11 mouse cellular contexts compared by ENCODE assay signal in genomic region chr11:44832940-44833254, GRCm38 (mm10).
DNase-seq lines count a peak whose midpoint lies in the region; ATAC-seq lines count a peak whose summit lies in the region.
"Had no signal": no experiment of that assay in that cellular context is flagged by ENCODE, and none has a peak within 500 bp of the region (broad histone marks: within the 10 kb centered on the region; RNA-seq: fewer than 3 reads in every experiment).

No protein-coding gene starts in this region.

- no peak overlapping the region for H3K27ac ChIP-seq in intestine, embryonic 14.5 days (ENCODE audit: low read depth)
- no peak overlapping the region for H3K27ac ChIP-seq in intestine, embryonic 16.5 days (ENCODE audit: low read length)
- peak overlapping the region; percentile 59 for H3K27ac ChIP-seq in forebrain, embryonic 12.5 days
- H3K27ac ChIP-seq in limb, embryonic 12.5 days, result no peak overlapping the region
- H3K27ac ChIP-seq in neural tube, embryonic 14.5 days (ENCODE audit: low read depth, low read length), result peak overlapping the region; percentile 79
- H3K27ac ChIP-seq: intestine, embryonic 15.5 days had no signal

- H3K9ac ChIP-seq in intestine, embryonic 14.5 days (ENCODE audit: low read length), result no peak overlapping the region
- no peak overlapping the region for H3K9ac ChIP-seq in intestine, embryonic 16.5 days (ENCODE audit: low read depth, low read length)
- peak overlapping the region; percentile 27; the same call in 1 of the 2 replicates for H3K9ac ChIP-seq in forebrain, embryonic 12.5 days
- H3K9ac ChIP-seq in limb, embryonic 12.5 days (replicated peaks), result no peak overlapping the region
- H3K9ac ChIP-seq in neural tube, embryonic 14.5 days (replicated peaks; ENCODE audit: low read depth, low read length), result no peak overlapping the region; the same call in 1 of the 2 replicates
- H3K9ac ChIP-seq: intestine, embryonic 15.5 days had no signal

- H3K27me3 ChIP-seq in intestine, embryonic 14.5 days (replicated peaks; ENCODE audit: control insufficient read depth, insufficient read depth, low read length), result peaks cover 16% of the 10 kb centered on the region
- H3K27me3 ChIP-seq in intestine, embryonic 16.5 days (replicated peaks; ENCODE audit: control insufficient read depth, insufficient read depth, low read length), result peaks cover 3% of the 10 kb centered on the region; the same call in 1 of the 2 replicates
- peaks cover 62% of the 10 kb centered on the region for H3K27me3 ChIP-seq in forebrain, embryonic 12.5 days
- H3K27me3 ChIP-seq in limb, embryonic 12.5 days, result peaks cover 12% of the 10 kb centered on the region
- H3K27me3 ChIP-seq in neural tube, embryonic 14.5 days (ENCODE audit: control insufficient read depth, insufficient read depth, low read length), result no peaks in the 10 kb centered on the region

- no peak overlapping the region for H3K4me3 ChIP-seq in intestine, embryonic 14.5 days (ENCODE audit: low read depth, low read length)
- no peak overlapping the region for H3K4me3 ChIP-seq in intestine, embryonic 16.5 days (ENCODE audit: low read length)
- peak overlapping the region; percentile 6; the same call in 1 of the 2 replicates for H3K4me3 ChIP-seq in forebrain, embryonic 12.5 days (replicated peaks)
- H3K4me3 ChIP-seq in limb, embryonic 12.5 days (replicated peaks), result no peak overlapping the region
- no peak overlapping the region for H3K4me3 ChIP-seq in neural tube, embryonic 14.5 days (ENCODE audit: low read depth, low read length)
- H3K4me3 ChIP-seq: intestine, embryonic 15.5 days had no signal

- H3K4me1 ChIP-seq in intestine, embryonic 14.5 days (replicated peaks; ENCODE audit: control insufficient read depth, insufficient read depth, low read length), result no peaks in the 10 kb centered on the region
- H3K4me1 ChIP-seq in intestine, embryonic 16.5 days (ENCODE audit: control insufficient read depth, insufficient read depth, low read length), result no peaks in the 10 kb centered on the region
- H3K4me1 ChIP-seq in forebrain, embryonic 12.5 days, result peaks cover 33% of the 10 kb centered on the region
- peaks cover 35% of the 10 kb centered on the region for H3K4me1 ChIP-seq in limb, embryonic 12.5 days (replicated peaks)
- peaks cover 20% of the 10 kb centered on the region for H3K4me1 ChIP-seq in neural tube, embryonic 14.5 days (ENCODE audit: control insufficient read depth, insufficient read depth, low read length)

- 0 out of 2 replicates have a peak overlapping the region, but pooled peaks have one; percentile 9 for H3K4me2 ChIP-seq in intestine, embryonic 14.5 days (ENCODE audit: low read length)
- no peak overlapping the region for H3K4me2 ChIP-seq in intestine, embryonic 16.5 days (ENCODE audit: low read depth, low read length)
- H3K4me2 ChIP-seq in forebrain, embryonic 12.5 days, result peak overlapping the region; percentile 47
- H3K4me2 ChIP-seq in limb, embryonic 12.5 days, result peak overlapping the region; percentile 28
- H3K4me2 ChIP-seq in neural tube, embryonic 14.5 days (ENCODE audit: low read depth, low read length), result peak overlapping the region; percentile 40
- H3K4me2 ChIP-seq: intestine, embryonic 15.5 days had no signal

- no peak for ATAC-seq in intestine, embryonic 14.5 days (replicated peaks; ENCODE audit: low FRiP score, low TSS enrichment, low read depth)
- no peak for ATAC-seq in intestine, embryonic 16.5 days
- peak; percentile 75 for ATAC-seq in forebrain, embryonic 12.5 days (ENCODE audit: low FRiP score)
- no peak for ATAC-seq in limb, embryonic 12.5 days (ENCODE audit: insufficient number of reproducible peaks, insufficient read depth, low FRiP score, low TSS enrichment, low read depth)
- ATAC-seq in neural tube, embryonic 14.5 days (ENCODE audit: low read depth), result peak; percentile 47
- ATAC-seq: intestine, embryonic 15.5 days had no signal

- DNase-seq in intestine, embryonic 14.5 days (ENCODE audit: low spot score), result no peak
- DNase-seq in lung, postnatal 4 days, result no peak
- DNase-seq in left cerebral cortex, adult 18-20 months (ENCODE audit: low spot score in 2 of 2), result no peak
- DNase-seq in adipocyte (ENCODE audit: low spot score), result no peak
- DNase-seq: B cell, adult 2 months; lung, postnatal 36 days had no signal

- H3K36me3 ChIP-seq in intestine, embryonic 14.5 days (ENCODE audit: control insufficient read depth, insufficient read depth, low read length), result no peaks in the 10 kb centered on the region
- no peaks in the 10 kb centered on the region for H3K36me3 ChIP-seq in intestine, embryonic 16.5 days (ENCODE audit: control insufficient read depth, insufficient read depth, low read length)
- H3K36me3 ChIP-seq in forebrain, embryonic 12.5 days (replicated peaks), result no peaks in the 10 kb centered on the region
- H3K36me3 ChIP-seq in limb, embryonic 12.5 days, result no peaks in the 10 kb centered on the region
- H3K36me3 ChIP-seq in neural tube, embryonic 14.5 days (ENCODE audit: control insufficient read depth, insufficient read depth, low read length), result no peaks in the 10 kb centered on the region
- H3K36me3 ChIP-seq: intestine, embryonic 15.5 days had no signal

- H3K9me3 ChIP-seq in intestine, embryonic 14.5 days (ENCODE audit: control insufficient read depth, low read length), result no peaks in the 10 kb centered on the region
- H3K9me3 ChIP-seq in intestine, embryonic 16.5 days (ENCODE audit: control insufficient read depth, low read length), result no peaks in the 10 kb centered on the region
- H3K9me3 ChIP-seq in forebrain, embryonic 12.5 days, result no peaks in the 10 kb centered on the region
- H3K9me3 ChIP-seq in limb, embryonic 12.5 days, result no peaks in the 10 kb centered on the region
- H3K9me3 ChIP-seq in neural tube, embryonic 14.5 days (ENCODE audit: control insufficient read depth, low read length), result no peaks in the 10 kb centered on the region
- H3K9me3 ChIP-seq: intestine, embryonic 15.5 days had no signal

- WGBS in intestine, embryonic 14.5 days, result 13% methylated on average over 4 of the region's 4 CpGs
- WGBS in intestine, embryonic 16.5 days, result 23% methylated on average over 4 of the region's 4 CpGs
- 3% methylated on average over 4 of the region's 4 CpGs for WGBS in forebrain, embryonic 12.5 days
- WGBS in limb, embryonic 12.5 days, result 10% methylated on average over 4 of the region's 4 CpGs
- 6% methylated on average over 4 of the region's 4 CpGs for WGBS in neural tube, embryonic 14.5 days

Comparison
In these comparisons a context has a peak if more than half of its experiments do, and no peak if none do; other contexts are left out.
1. ATAC-seq: peak in forebrain, embryonic 12.5 days (single experiment) and neural tube, embryonic 14.5 days (single experiment); none in intestine, embryonic 14.5 days (single experiment), intestine, embryonic 16.5 days (single experiment) and limb, embryonic 12.5 days (single experiment).
2. H3K27ac ChIP-seq: peak in forebrain, embryonic 12.5 days (single experiment) and neural tube, embryonic 14.5 days (single experiment); none in intestine, embryonic 14.5 days (single experiment), intestine, embryonic 16.5 days (single experiment) and limb, embryonic 12.5 days (single experiment).